Mouse (Mus musculus) liver, embryonic 18 days (tissue): ENCODE results near the gene Spata17. TPM values are rescaled to one million over a fixed set of nuclear protein-coding genes. Genes with fewer than 3 reads are reported as not detected.

Source experiments
- polyA plus RNA-seq: library from polyadenylated mRNA; depleted of rRNA; stranded (reverse); fragments of >200 nt; gene quantifications from 2 replicates; pipeline ENCODE4 v1.2.3, GENCODE M21; 2012; rRNA removed

Gene Spata17
- 0.12 and 0.17 TPM in 2 replicates for polyA plus RNA-seq

GRCm38 (mm10) chr1:187215181-187216116, at the start of gene Spata17, which contains the start of gene Gpatch2:
Spata17 (minus strand) TSS chr1:187215465.
Gpatch2 (plus strand) TSS chr1:187215508.

Other genes starting within 250 kb of the Spata17 start
- not detected in 2 replicates for gene D1Pas1, start 248.0 kb downstream of the Spata17 start, polyA plus RNA-seq
- 5.5 and 6.2 TPM in 2 replicates for gene Gpatch2, start within 50 bp of the Spata17 start, polyA plus RNA-seq